Mouse (Mus musculus): Measurements from ENCODE around the gene Bbs9.
"Not testable (repeated sequence)": the region's sequence is repeated elsewhere in the genome, so short reads cannot be mapped to it uniquely, and the experiment has no call there.

Bbs9 gene

DNA sequence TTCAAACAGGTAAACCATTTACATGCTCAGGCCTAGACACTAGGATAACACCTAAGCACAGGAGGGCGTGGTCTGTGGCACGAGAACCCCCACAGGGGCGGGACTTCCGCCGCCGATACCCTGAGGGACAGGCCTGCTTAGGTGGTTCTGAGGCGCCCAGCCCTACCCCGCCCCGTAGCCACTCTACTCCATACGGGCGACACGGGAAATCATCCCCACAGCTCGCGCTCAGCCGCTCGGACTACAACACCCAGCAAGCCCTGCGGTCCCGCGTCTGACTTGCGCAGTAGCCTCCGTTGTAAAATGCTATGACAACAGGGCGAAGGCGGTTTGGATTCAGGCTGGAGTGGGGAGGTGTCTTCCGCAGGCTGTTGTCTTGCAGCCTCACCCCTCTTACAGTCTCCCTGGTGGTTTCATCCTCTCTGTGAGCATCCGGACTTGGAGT, at the start of gene Bbs9:
Gene Bbs9, plus strand, starts transcription at position 292 of the 445 bp plus-strand sequence.
- peak; percentile 92 for DNase-seq (ENCODE audit: extremely low spot score)

DNA sequence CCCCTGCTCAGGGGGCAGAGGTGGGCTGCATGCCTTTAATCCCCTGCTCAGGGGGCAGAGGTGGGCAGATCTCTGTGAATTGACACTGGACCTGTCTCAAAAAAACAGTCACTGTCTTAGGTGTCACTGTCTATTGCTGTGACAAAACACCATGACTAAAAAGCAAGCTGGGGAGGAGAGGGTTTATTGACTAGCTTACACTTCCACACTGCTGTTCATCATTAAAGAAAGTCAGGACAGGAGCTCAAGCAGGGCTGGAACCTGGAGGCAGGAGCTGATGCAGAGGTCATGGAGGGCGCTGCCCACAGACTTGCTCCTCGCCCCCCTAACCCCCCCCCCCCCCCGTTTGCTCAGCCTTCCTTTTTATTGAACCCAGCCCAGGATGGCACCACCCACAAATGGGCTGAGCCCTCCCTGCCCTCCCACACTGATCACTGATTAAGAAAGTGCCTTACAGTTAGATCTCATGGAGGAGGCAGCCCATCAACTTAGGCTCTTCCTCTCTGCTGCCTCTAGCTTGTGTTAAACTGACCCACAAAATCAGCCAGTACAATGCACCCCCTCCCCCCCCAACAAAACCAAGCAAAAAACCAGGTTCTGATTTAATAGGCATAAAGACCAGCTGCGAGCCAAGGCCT, 47.4 kb upstream of the Bbs9 start:
- DNase-seq (ENCODE audit: extremely low spot score), result no peak

GRCm38 (mm10) chr9:22428666-22429410, 46.7 kb upstream of the Bbs9 start:
- no peak for DNase-seq (ENCODE audit: extremely low spot score)

DNA sequence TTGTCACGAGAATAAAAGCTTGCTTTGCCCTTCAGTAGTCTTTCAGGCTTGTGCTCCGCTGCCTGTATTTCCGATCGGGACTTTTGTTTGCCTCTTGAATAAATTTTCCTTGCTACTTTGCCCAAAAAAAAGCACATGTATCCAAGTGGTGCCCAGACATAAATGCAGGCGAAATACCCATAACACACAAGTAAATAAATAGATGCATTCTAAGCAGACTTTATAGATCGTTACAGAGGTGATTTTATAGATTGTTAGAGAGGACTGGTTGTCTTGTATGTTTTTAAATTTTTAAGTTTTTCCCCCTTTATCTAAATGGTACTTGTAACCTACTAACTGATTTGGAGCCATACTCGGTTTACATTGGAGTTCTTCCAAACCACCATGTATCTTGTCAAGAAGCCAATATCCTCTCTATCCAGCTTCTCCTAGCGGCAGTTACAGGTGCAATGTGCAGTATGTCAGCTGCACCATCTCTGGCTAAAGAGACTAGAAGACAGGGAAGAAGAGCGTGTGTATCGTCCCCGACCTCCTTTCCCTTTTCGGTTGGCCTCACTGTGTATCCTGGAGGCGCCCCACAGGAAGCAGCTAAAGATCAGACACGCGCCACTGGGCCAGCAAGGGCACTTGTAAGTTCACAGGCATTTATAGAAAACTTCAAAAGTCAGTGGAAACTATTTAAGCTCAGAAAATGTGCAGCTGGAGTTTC, 45.8 kb upstream of the Bbs9 start:
- DNase-seq (ENCODE audit: extremely low spot score), result no peak

DNA sequence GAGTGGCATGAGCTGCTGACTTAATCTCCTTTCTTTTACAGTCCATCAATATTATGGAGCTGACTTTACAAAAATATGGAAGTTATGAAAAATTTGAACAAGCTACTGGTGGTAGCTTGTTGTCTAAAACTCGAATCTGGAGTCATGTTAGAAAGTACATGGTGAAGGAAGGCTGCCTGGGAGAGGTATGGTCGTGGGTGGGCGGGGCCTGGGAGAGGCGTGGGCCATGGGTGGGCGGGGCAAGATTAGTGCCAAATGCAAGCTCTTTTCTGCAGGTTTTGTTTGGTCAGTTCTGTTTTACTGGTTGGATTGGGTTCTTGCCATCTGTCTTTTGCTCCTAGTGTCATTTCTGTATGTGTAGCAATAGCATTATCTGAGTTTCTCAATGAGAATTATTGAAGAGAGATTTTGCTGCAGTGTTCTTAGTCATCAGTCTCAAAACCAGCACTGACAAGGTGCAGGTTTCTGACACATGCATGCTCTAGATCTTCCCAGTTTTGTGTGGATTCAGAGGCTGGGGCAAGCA, 45.1 kb upstream of the Bbs9 start:
- DNase-seq (ENCODE audit: extremely low spot score), result no peak

GRCm38 (mm10) chr9:22433221-22433620, 42.3 kb upstream of the Bbs9 start:
- no peak for DNase-seq (ENCODE audit: extremely low spot score)

GRCm38 (mm10) chr9:22434101-22434500, 41.4 kb upstream of the Bbs9 start:
- DNase-seq (ENCODE audit: extremely low spot score), result no peak

- no peak for DNase-seq (ENCODE audit: extremely low spot score)
These were observed 36.7 kb upstream of the Bbs9 start for GRCm38 (mm10) chr9:22438826-22439225.

DNA sequence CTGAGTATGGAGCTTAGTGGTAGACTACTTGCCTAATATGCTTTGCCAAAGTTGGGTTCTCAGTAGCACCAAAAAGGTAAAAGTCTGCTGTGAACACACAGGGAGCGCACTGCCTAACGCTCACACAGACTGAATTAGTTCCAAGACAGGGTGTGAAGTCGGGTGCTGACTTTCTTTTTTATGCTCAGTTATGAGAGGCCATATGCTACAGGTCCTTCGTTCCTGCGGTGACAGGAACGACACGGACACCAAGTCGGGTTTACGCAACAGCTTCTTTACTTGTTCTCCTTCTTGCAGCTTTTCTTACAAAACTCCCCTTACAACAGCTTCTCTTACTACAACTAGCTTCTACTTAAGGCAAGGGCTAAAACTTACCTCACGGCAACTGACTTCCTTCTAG, 32.4 kb upstream of the Bbs9 start:
- DNase-seq (ENCODE audit: extremely low spot score), result no peak

GRCm38 (mm10) chr9:22445123-22445522, 30.4 kb upstream of the Bbs9 start:
- no peak for DNase-seq (ENCODE audit: extremely low spot score)

DNA sequence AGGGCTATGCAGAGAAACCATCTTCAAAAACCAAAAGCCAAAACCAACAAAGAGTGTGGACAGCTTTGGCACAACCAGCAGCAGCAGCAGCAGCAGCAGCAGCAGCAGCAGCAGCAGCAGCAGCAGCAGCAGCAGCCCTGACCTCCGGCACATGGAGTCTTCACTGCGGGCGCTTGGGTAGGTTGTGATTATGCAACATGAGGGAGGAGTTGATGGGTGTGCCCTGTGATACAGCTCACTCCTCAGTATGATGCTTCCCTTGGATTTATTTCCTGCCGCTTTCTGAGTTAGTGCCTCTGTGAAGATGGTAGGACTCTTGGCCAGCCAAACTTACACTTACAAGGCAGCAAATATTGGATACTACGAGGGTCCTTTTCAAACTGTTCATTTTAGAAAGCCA, 28.3 kb upstream of the Bbs9 start:
- DNase-seq (ENCODE audit: extremely low spot score), result no peak

- DNase-seq (ENCODE audit: extremely low spot score), result no peak
These were observed 27.1 kb upstream of the Bbs9 start for GRCm38 (mm10) chr9:22448420-22448819.

DNA sequence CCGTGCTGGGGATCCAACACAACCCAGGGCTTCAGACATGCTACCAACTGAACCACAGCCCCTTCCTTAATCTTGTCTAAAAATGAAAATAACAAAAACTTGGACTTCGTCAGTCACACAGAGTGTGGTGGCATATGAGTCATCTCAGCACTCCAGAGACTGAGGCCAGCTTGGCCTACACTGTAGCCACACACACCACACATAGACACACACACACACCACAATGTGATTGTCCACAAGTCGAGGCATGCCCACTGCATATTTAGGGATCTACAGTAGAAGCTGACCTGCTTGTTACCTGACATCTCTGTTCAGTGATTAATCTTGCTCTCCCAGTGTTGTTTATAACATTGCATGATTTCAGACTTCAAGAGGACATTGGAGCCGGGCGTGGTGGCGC, 26.3 kb upstream of the Bbs9 start:
- DNase-seq (ENCODE audit: extremely low spot score), result no peak

DNA sequence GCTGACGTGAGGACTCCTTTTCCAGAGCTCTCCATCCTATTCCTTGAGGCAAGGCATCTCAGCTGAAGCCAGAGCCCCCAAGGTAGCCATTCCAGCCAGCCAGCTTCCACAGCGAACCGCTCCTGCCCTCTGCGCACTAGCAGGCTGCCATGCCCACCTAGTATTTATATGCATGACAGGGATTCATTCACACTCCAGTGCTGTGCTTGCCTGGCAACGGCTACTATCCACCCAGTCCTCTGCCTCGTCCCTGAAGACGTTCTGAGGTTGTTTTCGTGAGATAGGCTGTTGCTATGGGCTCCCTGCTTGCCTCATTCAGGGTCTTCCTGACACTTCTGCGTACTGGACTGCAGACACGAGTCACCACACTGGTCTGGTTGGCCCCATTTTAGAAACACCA, 22.8 kb upstream of the Bbs9 start:
- no peak for DNase-seq (ENCODE audit: extremely low spot score)

DNA sequence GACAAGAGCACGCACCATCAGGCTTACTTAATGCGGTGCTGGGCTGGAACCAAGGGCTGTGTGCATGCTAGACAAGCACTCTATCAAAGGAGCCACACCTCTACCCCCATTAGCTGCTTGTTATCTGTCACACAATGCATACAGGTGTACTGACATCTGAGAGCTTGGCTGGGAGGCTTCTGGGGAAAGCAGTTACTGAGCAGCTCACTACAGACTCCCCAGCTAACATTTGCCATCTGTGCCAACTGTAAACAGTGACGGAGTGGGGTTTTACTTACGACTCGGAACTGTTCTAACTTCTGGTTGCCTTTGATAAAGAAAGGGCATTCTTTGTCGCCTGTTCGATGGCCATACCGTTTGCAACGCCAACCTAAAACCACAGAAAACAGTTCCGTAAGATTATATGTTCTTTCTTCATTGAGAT, 22.0 kb upstream of the Bbs9 start:
- DNase-seq (ENCODE audit: extremely low spot score), result no peak

GRCm38 (mm10) chr9:22453990-22454389, 21.5 kb upstream of the Bbs9 start, which contains the start of gene Gm17545:
Gene Gm17545, plus strand, starts transcription at chr9:22454290.
- DNase-seq (ENCODE audit: extremely low spot score), result not testable (repeated sequence)

GRCm38 (mm10) chr9:22455041-22455440, 20.5 kb upstream of the Bbs9 start:
- no peak for DNase-seq (ENCODE audit: extremely low spot score)

DNA sequence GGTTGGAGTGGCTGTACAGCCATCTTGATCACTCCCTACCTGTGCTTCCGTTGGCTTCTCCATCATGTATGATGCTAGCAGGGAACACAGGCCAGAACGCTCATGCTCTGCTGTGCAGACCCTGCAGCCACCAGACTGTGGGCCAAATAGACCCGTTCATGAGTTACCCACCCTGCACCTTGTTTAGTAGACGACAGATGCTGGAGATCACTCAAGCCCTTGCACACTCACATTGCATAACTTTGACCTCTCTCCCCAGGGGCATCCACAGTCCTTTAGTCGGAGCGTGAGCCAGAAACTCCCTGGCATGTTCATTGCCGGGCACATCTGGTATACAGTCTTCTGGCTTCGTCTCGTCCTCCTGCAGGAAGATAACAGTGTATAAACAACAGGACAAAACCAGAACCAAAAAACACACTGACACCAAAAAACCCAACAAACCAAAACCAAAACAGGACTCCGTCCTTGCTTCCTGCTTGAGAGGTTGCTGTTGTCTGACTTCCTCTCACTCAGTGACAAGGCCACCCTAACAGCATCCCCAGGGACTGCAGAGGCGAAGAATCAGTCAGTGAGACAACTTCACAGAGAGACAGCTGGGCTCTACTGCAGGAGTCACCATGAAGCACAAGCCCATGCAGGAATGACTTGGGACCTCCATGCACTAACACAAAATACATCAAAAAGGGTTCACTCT, 18.2 kb upstream of the Bbs9 start:
- DNase-seq (ENCODE audit: extremely low spot score), result no peak

GRCm38 (mm10) chr9:22461946-22462345, 13.6 kb upstream of the Bbs9 start:
- no peak for DNase-seq (ENCODE audit: extremely low spot score)

DNA sequence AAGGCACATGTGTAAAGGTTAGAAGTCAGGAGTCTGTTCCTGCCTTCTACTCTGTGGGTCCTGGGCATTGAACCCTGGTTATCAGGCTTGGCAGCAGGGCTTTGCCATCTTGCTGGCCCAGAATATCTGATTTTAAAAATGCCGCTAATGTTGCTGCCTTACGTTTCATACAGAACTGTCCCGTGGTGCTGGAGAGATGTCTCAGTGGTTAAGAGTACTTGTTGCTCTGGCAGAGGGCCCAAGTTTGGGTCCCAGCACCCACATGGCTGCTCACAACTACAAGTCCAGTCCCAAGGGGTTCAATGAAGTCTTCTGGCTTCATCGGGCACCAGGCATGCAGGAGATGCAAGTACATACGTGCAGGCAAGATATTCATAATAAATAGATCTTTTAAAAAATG, 9.3 kb upstream of the Bbs9 start:
- no peak for DNase-seq (ENCODE audit: extremely low spot score)

DNA sequence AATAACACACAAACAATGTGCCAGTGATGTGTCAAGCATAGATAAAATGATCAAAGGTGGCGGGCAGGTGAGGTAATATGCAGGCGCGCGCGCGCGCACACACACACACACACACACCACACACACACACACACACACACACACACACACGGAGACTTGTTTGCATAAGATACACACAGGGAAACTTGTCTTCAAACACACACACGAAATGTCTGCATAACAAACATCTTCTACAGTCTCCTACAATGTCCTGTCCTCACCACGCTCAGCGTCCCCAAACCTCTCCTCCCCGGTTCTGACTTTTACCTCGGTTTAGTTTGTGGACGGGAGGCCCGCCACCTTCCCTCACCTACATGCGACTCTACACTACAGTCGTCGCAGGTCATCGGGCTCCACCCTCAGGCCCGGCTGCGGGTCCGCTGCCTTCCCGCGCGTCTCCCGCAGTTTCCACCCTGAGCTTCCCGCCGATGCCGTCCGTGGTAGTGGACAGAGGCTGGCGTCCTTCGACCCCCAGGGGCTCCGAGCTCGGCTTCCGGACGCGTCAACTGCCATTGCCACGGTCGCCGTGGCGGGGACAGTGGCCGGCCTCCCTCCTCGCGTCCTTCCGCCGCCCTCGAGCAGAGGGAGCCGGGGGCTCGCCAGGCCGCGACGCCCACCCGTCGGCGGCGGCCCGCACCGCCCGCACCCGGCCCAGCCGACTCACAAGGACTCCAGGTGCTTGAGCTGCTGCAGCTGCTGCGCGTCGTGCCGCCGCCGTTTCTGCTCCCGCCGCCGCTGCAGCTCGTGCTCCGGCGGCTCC, 7.9 kb upstream of the Bbs9 start:
- DNase-seq (ENCODE audit: extremely low spot score), result no peak
